Mouse (Mus musculus) midbrain, embryonic 16.5 days (tissue): ENCODE data around the gene Oxct2a. TPM values are rescaled to one million over a fixed set of nuclear protein-coding genes. Genes with fewer than 3 reads are reported as not detected.
"Not testable (repeated sequence)": the region's sequence is repeated elsewhere in the genome, so short reads cannot be mapped to it uniquely, and the experiment has no call there.

ENCODE experiments used
- ATAC-seq: fragments of 200-750 bp; cut with Nextera tagmentation; 2 replicates; pipeline ENCODE4 v1.8.0; 2017; ENCODE audit warnings: moderate TSS enrichment
- H3K27ac ChIP-seq: fragments of 300-500 bp; sonication (generic); 2 replicates; pipeline ENCODE4 v1.5.1; 2014; ENCODE audit warnings: mild to moderate bottlenecking, low read length, mixed read lengths
- H3K27me3 ChIP-seq: fragments of 300-500 bp; sonication (generic); 2 replicates; pipeline ENCODE4 v1.6.1; 2014; ENCODE audit warnings: low read depth, low read length, mixed read lengths; ENCODE audit not compliant: control insufficient read depth, insufficient read depth
- H3K36me3 ChIP-seq: fragments of 300-500 bp; sonication (generic); 2 replicates; pipeline ENCODE4 v1.6.1; 2014; ENCODE audit warnings: mild to moderate bottlenecking, low read length, moderate library complexity, mixed read lengths; ENCODE audit not compliant: control insufficient read depth, insufficient read depth
- H3K4me1 ChIP-seq: fragments of 300-500 bp; sonication (generic); 2 replicates; pipeline ENCODE4 v1.6.1; 2014; ENCODE audit warnings: mild to moderate bottlenecking, low read length, mixed read lengths; ENCODE audit not compliant: control insufficient read depth, insufficient read depth
- H3K4me2 ChIP-seq: fragments of 300-500 bp; sonication (generic); 2 replicates; pipeline ENCODE4 v1.6.1; 2014; ENCODE audit warnings: mild to moderate bottlenecking, low read length, mixed read lengths
- H3K4me3 ChIP-seq: fragments of 300-500 bp; sonication (generic); 2 replicates; pipeline ENCODE4 v1.5.1; 2014; ENCODE audit warnings: low read depth, mild to moderate bottlenecking, low read length, moderate library complexity, mixed read lengths
- H3K9ac ChIP-seq: fragments of 300-500 bp; sonication (generic); 2 replicates; pipeline ENCODE4 v1.6.1; 2014; ENCODE audit warnings: low read depth, low read length, mixed read lengths
- H3K9me3 ChIP-seq: fragments of 300-500 bp; sonication (generic); replicated peaks from 2 replicates; pipeline ENCODE4 v1.6.1; 2014; ENCODE audit warnings: mild to moderate bottlenecking, low read length, mixed read lengths; ENCODE audit not compliant: control insufficient read depth, poor library complexity, severe bottlenecking
- WGBS: fragments of 180-500 bp; shearing (Covaris S2); extraction: QIAGEN DNeasy Blood & Tissue Kit; methylation state at CpG from one replicate; pipeline ENCODE4 v1.1.7; 2014; 5-methylcytosine and 5-hydroxymethylcytosine counted together
- polyA plus RNA-seq: library from polyadenylated mRNA; unstranded; fragments of >200 nt; fragmentation: Nextera tagmentation; extraction: Ambion mirVana; gene quantifications from 2 replicates; pipeline ENCODE4 v1.2.1, GENCODE M21; 2015

Gene Oxct2a
- polyA plus RNA-seq, 1 experiment from 2014 or later, result not detected

DNA sequence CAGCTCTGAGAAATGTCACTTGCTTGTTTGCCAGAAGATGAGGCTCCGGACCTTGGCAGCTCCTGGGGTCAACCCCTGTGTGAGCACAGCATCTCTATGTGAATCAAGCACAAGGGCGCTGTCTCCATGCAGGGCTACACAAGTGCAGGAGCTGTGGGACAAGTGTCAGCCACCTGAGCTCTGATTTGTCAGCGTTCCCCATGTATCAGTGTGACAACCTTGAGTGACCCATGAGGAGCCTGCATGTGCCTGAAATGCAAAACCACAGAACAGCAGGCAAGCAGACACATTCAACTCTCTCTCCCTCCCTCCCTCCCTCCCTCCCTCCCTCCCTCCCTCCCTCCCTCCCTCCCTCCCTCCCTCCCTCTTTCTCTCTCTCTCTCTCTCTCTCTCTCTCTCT, 4.2 kb upstream of the Oxct2a start:
- Histone ChIP-seq H3K9me3 (no peaks in the 10 kb centered on the region), H3K27me3 (peaks cover 3% of the 10 kb centered on the region; the same call in 1 of the 2 replicates), H3K4me1 (no peaks in the 10 kb centered on the region), H3K36me3 (no peaks in the 10 kb centered on the region), H3K27ac (no peak overlapping the region), H3K9ac (no peak overlapping the region), H3K4me3 (no peak overlapping the region), H3K4me2 (no peak overlapping the region)
- WGBS, result 50% methylated on average over 3 of the region's 3 CpGs
- ATAC-seq, result no peak

GRCm38 (mm10) chr4:123326087-123326486, 2.7 kb upstream of the Oxct2a start:
- Histone ChIP-seq H3K27me3 (peaks cover 9% of the 10 kb centered on the region), H3K4me1 (no peaks in the 10 kb centered on the region), H3K36me3 (no peaks in the 10 kb centered on the region), H3K9ac (no peak overlapping the region), H3K27ac (no peak overlapping the region), H3K9me3 (no peaks in the 10 kb centered on the region), H3K4me2 (no peak overlapping the region), H3K4me3 (no peak overlapping the region)
- WGBS, result 80% methylated on average over 3 of the region's 3 CpGs
- no peak for ATAC-seq

DNA sequence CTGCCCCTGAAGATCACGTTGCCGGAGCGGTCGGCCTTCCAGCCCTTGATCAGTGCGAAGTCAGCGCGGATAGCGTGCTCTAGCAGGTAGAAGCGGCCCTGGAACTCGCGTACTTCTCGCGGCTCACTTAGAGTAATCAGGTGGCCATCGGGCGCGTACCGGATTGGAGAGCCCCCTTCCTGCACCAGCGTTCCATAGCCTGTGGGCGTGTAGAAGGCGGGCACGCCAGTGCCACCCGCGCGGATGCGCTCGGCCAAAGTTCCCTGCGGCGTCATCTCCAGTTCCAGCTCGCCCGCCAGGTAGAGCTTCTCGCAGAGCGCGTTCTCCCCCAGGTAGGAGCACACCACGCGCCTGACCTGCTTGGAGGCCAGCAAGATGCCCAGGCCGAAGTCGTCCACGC, 524 bp downstream of the Oxct2a start:
- Histone ChIP-seq H3K4me3 (peak overlapping the region; percentile 26), H3K4me2 (peak overlapping the region; percentile 48)
- not testable (repeated sequence) for H3K27me3 ChIP-seq, H3K9me3 ChIP-seq, H3K4me1 ChIP-seq, H3K27ac ChIP-seq, H3K9ac ChIP-seq, H3K36me3 ChIP-seq
- peak; percentile 65 for ATAC-seq
- 16% methylated on average over 17 of the region's 38 CpGs for WGBS

DNA sequence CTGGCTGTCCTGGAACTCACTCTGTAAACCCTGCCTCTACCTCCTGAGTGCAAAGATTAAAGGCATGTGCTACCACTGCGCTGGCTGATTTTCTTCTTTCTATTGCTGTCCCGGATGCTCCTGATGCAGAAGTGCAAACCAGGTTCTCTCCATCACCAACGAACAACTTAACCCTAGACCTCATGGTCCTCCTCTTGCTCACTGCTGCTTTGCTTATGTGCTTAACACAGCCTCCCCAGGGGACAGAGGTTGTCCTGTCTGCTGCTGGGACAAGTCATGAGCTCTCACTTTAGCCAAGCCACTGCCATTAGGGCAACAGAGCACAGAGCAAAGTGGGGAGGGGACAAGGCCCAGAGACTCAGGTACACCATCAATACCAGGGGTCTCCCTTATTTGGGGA, 8.9 kb downstream of the Oxct2a start:
- Histone ChIP-seq H3K27me3 (no peaks in the 10 kb centered on the region), H3K4me1 (no peaks in the 10 kb centered on the region), H3K36me3 (no peaks in the 10 kb centered on the region), H3K9ac (no peak overlapping the region), H3K4me3 (no peak overlapping the region), H3K9me3 (no peaks in the 10 kb centered on the region), H3K4me2 (no peak overlapping the region), H3K27ac (no peak overlapping the region)
- ATAC-seq, result no peak
- WGBS, result 82% methylated on average over 3 of the region's 3 CpGs

DNA sequence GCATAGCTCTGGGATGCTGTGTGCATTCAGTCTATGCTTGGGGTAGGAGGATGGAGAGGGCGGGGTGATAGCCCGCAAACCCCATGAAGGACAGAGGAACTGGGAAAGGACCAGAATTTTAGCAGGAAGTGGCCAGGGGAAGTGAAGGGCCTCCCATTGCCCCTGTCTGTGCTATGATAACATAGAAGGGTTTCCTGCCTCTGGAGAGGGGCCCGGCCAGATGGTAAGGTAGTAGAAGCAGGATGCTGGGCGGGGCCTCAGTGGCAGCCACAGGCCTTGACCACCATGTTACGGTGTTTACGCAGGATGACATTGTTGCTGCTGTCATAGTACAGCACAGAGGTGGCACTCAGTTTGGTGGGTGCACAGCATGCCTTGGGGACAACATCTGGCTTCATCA, 10.4 kb downstream of the Oxct2a start:
- Histone ChIP-seq H3K4me2 (no peak overlapping the region), H3K27ac (no peak overlapping the region), H3K27me3 (no peaks in the 10 kb centered on the region), H3K9me3 (no peaks in the 10 kb centered on the region), H3K4me1 (no peaks in the 10 kb centered on the region), H3K4me3 (no peak overlapping the region), H3K9ac (no peak overlapping the region), H3K36me3 (no peaks in the 10 kb centered on the region)
- 93% methylated on average over 6 of the region's 6 CpGs for WGBS
- no peak for ATAC-seq

DNA sequence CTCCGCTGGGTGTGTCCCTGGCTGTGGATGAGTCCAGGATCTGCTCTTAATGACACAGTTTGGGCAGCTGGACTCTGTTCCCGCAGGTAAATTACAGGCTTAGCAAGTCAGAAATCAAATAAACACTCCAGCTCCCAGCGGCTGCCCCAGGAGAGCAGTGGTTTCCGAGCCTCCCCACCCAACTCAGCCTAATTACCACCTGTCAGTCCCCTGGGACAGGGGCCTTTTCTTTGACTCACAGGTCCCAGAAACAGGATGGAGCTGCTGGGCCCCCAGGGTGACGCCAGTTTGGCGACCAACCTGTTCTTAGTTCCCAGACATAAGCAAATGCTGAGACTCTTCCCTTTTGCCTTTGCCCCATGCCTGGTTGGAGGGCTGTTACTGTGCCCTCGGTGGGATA, 11.6 kb downstream of the Oxct2a start:
- Histone ChIP-seq H3K9me3 (no peaks in the 10 kb centered on the region), H3K27ac (no peak overlapping the region), H3K4me2 (no peak overlapping the region), H3K27me3 (no peaks in the 10 kb centered on the region), H3K36me3 (no peaks in the 10 kb centered on the region), H3K9ac (no peak overlapping the region), H3K4me1 (no peaks in the 10 kb centered on the region), H3K4me3 (no peak overlapping the region)
- 92% methylated on average over 7 of the region's 7 CpGs for WGBS
- ATAC-seq, result no peak

DNA sequence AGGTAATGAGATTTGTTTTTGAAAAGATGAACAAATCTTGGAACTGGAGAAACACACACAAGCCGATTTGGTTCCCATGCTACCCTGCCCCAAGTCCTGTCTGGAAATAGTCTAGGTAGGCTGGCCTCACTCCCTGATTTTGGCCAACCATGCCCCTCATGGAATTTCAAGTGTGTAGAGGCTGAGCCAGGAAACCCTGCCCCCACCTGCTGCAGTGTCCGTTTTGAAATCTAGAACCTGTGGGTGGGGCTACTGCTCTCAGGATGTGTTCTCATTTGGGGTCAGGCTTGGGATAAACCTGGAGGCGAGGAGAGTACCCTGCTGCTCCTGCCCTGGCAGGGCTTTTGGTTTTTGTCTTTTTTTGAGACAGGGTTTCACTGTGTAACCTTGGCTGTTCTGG, 15.1 kb downstream of the Oxct2a start:
- Histone ChIP-seq H3K36me3 (peaks cover 6% of the 10 kb centered on the region), H3K9ac (no peak overlapping the region), H3K27me3 (no peaks in the 10 kb centered on the region), H3K4me1 (no peaks in the 10 kb centered on the region), H3K9me3 (no peaks in the 10 kb centered on the region), H3K4me3 (no peak overlapping the region), H3K4me2 (no peak overlapping the region), H3K27ac (no peak overlapping the region)
- WGBS, result 45% methylated on average over 3 of the region's 3 CpGs
- no peak for ATAC-seq

- H3K4me2 ChIP-seq, result no peak overlapping the region
- no peak overlapping the region for H3K27ac ChIP-seq
- H3K4me1 ChIP-seq, result no peaks in the 10 kb centered on the region
- H3K4me3 ChIP-seq, result no peak overlapping the region
- H3K9me3 ChIP-seq, result no peaks in the 10 kb centered on the region
- ATAC-seq, result no peak
- H3K9ac ChIP-seq, result no peak overlapping the region
- no peaks in the 10 kb centered on the region for H3K27me3 ChIP-seq
- peaks cover 12% of the 10 kb centered on the region for H3K36me3 ChIP-seq
- WGBS, result 83% methylated on average over 10 of the region's 10 CpGs
Measured at GRCm38 (mm10) chr4:123306999-123307398, 16.4 kb downstream of the Oxct2a start.

DNA sequence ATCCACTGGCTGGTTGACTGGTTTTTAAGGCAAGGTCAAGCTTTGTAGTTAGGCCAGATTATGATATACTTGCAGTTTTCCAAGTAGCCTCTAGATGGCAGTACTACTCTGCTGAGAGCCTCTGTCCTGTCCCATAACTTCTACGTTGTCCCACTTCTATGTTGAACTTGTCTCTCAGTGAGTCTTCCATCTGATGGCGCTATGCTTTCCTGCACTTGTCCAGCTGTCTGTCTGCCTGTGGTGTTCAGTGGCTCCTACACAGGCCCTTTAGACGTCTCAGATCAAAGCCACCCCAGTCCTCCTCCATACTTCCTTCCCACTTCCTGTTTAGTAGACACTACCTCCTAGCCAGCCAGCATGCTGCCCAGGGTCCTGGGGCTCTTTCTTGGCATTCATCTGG, 17.6 kb downstream of the Oxct2a start:
- H3K4me2 ChIP-seq, result no peak overlapping the region
- H3K4me3 ChIP-seq, result no peak overlapping the region
- H3K9ac ChIP-seq, result no peak overlapping the region
- no peaks in the 10 kb centered on the region for H3K27me3 ChIP-seq
- H3K4me1 ChIP-seq, result no peaks in the 10 kb centered on the region
- WGBS, result 31% methylated on average over 3 of the region's 3 CpGs
- no peaks in the 10 kb centered on the region for H3K9me3 ChIP-seq
- no peak overlapping the region for H3K27ac ChIP-seq
- peaks cover 13% of the 10 kb centered on the region for H3K36me3 ChIP-seq
- peak; percentile 46; the same call in 1 of the 2 replicates for ATAC-seq
